Mouse (Mus musculus): ENCODE data around the gene Ackr3.

Ackr3 gene

DNA sequence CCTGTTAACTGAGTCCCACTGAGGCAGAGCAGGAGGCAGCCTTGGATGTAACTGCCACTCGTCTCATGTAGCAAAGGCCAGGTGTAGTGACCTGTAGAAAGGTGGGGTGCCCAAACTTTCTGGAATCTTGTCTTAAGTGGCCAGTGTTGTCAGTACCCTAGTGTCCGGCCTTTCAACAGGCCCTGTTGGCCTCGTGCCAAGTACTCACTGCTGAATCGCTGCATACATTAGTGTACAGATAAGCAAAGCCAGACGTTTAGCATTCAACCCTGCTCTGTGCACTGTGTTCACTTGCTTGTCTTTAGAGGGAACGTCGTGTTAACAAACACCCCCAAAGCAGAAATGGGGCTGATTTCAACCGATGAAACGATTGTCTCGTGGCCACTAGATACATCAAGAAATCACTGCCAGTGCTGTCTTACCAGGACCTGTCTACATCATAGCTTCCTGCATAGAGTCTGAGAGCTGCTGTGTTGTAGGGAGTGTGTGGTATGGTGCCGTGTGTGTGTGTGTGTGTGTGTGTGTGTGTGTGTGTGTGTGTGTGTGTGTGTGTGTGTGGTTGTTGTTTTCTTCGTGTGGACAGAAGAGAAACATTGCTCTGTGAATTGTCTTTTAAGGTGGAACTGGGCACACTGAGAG, 24.0 kb downstream of the Ackr3 start:
- DNase-seq (ENCODE audit: low read depth, low spot score), result no peak

DNA sequence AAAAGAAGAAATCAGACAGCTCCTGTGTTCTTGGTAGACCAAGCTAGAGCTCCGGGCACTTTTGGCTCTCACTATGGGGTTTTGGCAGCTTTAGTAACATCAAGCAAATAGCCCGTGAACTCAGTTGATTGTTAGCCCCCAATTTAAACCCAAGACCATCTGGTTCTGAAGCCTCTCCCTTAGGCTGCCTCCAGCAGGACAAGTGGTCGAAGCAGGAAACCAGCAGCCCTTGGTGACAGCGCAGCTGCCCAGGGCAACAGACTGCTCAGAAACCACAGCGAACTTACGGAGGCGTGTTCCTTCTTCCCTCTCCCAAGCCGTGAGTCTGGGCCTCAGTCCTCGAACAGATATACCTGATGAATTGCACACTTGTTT, 24.5 kb downstream of the Ackr3 start:
- DNase-seq (ENCODE audit: low read depth, low spot score), result no peak

DNA sequence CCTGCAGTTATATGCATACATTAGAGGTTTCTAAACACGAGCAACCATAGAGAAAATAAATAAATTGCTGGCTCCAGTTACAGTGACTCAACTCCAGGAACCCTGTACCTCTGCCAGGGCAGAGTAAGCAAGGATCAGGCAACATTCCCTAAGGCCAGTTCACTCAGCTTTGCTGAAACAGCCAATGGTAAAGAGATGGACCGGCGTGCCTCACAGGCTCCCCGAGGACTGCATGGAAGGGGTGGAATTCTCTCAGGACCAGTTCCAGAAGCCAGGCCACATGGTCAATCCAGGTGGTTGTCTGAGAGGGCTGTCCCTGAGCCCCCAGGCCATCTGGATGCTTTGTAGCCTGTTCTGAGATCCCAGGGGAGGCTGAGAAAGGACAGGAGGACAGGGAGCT, 26.8 kb downstream of the Ackr3 start:
- DNase-seq (ENCODE audit: low read depth, low spot score), result no peak

DNA sequence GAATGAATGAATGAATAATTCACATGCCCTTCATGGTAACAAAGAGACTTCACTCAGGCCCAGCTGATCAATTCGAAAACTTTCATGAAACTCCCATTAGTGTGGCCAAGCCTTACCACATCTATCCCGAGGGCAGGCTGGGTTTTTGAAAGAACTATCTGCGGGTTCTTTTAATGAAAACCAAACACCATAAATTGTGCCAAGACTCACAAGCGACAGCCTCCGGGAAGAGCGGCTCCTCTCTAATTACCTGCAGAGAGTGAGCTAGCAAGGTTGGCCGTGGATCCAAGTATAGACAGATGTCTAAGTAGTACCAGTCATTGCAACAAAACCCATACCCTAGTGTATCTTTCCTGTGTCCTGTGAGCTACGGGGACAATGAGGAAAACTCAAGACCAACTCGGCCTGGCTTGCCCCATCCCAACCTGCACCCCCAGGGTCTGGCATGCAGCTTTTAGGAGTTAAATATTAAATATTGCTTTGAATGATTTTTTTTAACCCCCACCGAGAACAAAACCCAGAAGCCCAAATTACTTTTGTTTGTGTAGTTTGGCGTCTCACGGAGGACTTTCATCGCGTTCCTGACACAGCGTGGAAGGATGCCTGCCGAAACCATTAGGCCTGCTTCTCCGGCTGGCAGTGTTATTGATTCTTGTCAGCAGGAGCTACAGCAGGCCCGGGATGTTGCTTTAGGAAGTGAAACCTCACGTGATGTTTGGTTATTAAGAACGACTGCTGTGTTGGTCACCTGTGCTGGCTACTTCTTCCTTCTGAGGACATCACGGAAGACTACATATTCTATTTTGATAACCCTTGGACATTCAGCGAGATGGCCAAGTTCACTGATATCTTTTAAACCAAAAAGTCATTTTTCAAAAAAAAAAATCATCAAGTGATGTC, 28.1 kb downstream of the Ackr3 start:
- no peak for DNase-seq (ENCODE audit: low read depth, low spot score)

GRCm38 (mm10) chr1:90232491-90232885, 28.7 kb downstream of the Ackr3 start:
- DNase-seq (ENCODE audit: low read depth, low spot score), result no peak

DNA sequence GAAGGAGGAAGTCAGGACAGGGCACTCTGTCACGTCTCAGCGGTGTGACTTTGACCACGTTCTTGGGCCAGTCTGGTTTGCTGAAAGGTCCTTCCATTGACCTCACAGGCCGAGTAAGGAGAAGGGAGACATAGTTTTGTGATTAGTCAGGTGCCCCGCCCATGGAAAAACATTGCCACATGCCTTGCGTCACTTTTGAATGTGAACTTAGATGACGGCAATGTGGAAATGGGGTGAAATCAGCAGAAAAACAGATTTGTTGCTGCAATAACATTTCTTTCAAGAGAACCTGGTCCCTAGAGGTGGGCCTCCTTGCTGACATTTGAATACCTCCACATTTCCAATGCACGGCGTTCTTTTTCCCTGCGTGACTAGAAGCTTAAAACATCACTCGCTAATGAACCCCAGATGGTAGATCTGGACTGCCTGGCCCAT, 30.9 kb downstream of the Ackr3 start:
- no peak for DNase-seq (ENCODE audit: low read depth, low spot score)

- no peak for DNase-seq (ENCODE audit: low read depth, low spot score)
Observed at GRCm38 (mm10) chr1:90236640-90237039, 32.9 kb downstream of the Ackr3 start.

DNA sequence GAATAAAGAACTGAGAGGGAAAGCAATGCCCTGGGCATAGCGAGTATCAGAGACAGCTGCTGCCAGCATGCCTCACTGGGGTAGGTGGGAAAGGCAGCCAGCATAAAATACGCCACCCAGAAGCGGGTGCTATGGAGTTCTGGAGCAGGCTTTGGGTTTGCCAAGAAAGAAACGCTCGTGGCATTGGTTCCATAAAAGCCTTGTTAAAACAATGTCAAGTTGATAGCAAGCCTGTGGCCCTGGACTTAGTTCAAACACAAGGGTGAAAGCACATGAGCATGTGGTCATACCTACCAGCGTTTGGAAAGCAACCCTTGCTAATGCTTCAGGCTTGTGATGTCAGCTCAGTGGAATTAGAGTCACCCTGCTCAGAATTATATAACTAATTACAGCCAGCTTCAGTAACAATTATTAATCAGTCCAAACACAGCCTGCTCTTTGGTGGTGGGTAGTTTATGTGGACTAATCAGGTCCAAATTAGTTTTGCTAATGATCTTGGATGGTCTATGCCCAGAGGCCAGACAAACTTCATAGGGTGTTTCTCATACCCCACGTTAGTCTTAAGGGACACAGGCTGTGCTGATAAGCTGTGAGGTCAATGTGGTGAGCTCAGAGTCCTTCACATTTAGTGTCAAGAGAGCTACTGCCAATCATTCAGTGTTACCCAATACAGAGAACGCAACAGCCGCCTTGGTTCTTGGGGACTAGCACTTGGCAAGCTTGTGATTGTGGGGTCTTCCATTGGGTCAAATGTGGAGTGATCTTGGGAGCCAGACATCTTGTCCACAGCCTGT, 34.5 kb downstream of the Ackr3 start:
- DNase-seq (ENCODE audit: low read depth, low spot score), result no peak

- no peak for DNase-seq (ENCODE audit: low read depth, low spot score)
Observed at GRCm38 (mm10) chr1:90239336-90240225, 35.8 kb downstream of the Ackr3 start.

GRCm38 (mm10) chr1:90240287-90240686, 36.5 kb downstream of the Ackr3 start:
- DNase-seq (ENCODE audit: low read depth, low spot score), result no peak

GRCm38 (mm10) chr1:90242444-90242989, 38.7 kb downstream of the Ackr3 start:
- no peak for DNase-seq (ENCODE audit: low read depth, low spot score)

- DNase-seq (ENCODE audit: low read depth, low spot score), result no peak
Observed at GRCm38 (mm10) chr1:90244537-90244936, 40.8 kb downstream of the Ackr3 start.

- DNase-seq (ENCODE audit: low read depth, low spot score), result no peak
Observed at GRCm38 (mm10) chr1:90245533-90245932, 41.8 kb downstream of the Ackr3 start.

- no peak for DNase-seq (ENCODE audit: low read depth, low spot score)
Observed at GRCm38 (mm10) chr1:90246035-90246434, 42.3 kb downstream of the Ackr3 start.

- no peak for DNase-seq (ENCODE audit: low read depth, low spot score)
Observed at GRCm38 (mm10) chr1:90246800-90247199, 43.0 kb downstream of the Ackr3 start.

GRCm38 (mm10) chr1:90247234-90247633, 43.5 kb downstream of the Ackr3 start:
- no peak for DNase-seq (ENCODE audit: low read depth, low spot score)

DNA sequence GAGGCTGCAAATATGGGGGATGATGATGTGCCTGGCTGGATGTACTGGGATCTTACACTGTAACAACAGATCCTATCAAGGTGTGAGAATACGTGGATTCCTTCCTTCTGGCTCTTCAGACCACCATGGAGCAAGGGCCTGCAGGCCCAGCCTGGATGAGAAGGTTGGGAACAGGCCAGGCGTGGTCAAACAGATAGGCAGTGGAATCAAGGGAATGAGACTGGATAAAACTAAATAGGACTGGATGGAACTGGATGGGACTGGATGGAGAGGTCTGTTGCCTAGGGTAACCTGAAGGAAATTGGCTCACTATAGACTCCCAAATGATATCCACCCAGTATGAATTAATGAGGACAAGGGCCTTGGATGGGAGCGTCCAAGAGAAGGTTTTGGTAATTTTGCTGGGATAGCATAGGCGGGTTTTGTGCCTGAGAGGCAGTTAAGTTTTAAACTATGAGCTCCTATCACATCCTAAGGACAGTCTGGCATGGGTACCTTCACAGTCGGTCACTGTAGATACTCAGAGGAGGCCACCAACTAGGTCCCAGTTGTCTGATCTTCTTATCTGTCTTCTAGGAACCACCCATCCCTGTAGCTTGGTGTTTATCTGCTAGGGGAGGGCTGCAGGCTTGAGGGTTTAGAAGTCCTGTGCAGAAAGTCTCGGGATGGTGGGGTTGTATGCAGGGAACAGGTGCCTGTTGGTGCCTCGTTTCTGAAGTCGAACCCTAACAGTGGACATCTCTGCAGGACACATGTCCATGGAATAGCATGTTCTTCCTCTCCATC, 44.2 kb downstream of the Ackr3 start:
- DNase-seq (ENCODE audit: low read depth, low spot score), result no peak

GRCm38 (mm10) chr1:90248966-90249735, 45.4 kb downstream of the Ackr3 start:
- DNase-seq (ENCODE audit: low read depth, low spot score), result no peak

DNA sequence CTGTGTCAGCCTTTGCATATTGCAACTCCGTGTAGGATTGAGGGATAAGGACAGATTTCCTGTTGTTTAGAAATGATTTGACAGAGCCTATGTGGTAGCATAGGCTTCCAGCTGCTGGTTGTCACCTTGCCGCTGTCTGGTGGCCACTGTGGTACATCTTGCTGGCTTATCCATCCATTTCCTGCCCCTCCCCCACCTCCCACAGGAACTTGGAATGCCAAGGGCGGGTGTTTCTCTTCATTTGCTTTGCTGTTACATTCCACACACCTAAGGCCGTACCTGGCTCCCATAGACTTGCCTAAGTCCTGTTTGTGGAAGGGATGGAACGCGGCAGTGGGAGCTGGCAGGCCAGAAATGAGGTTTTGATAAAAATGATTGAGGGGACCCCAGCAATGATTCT, 46.6 kb downstream of the Ackr3 start:
- no peak for DNase-seq (ENCODE audit: low read depth, low spot score)

Data from A20 (cell line).